Mouse (Mus musculus) neural tube, embryonic 14.5 days (tissue): ENCODE measurements around the gene Tenm4. TPM values are rescaled to one million over a fixed set of nuclear protein-coding genes. Genes with fewer than 3 reads are reported as not detected.
A peak's percentile ranks its signal among the peaks of the same experiment; 100 is the strongest.

ENCODE experiments used
- ATAC-seq: fragments of 200-750 bp; cut with Nextera tagmentation; 2 replicates; pipeline ENCODE4 v1.8.0; 2017; ENCODE audit warnings: low read depth, mild to moderate bottlenecking, moderate TSS enrichment, moderate library complexity
- H3K27ac ChIP-seq: fragments of 300-500 bp; sonication (generic); 2 replicates; pipeline ENCODE4 v1.5.1; 2014; ENCODE audit warnings: low read depth, mild to moderate bottlenecking, control low read depth, low read length, moderate library complexity, mixed read lengths
- H3K27me3 ChIP-seq: fragments of 300-500 bp; sonication (generic); 2 replicates; pipeline ENCODE4 v1.6.1; 2014; ENCODE audit warnings: low read length; ENCODE audit not compliant: control insufficient read depth, insufficient read depth
- H3K36me3 ChIP-seq: fragments of 300-500 bp; sonication (generic); 2 replicates; pipeline ENCODE4 v1.6.1; 2014; ENCODE audit warnings: low read length, mixed read lengths; ENCODE audit not compliant: control insufficient read depth, insufficient read depth
- H3K4me1 ChIP-seq: fragments of 300-500 bp; sonication (generic); 2 replicates; pipeline ENCODE4 v1.6.1; 2014; ENCODE audit warnings: low read length; ENCODE audit not compliant: control insufficient read depth, insufficient read depth
- H3K4me2 ChIP-seq: fragments of 300-500 bp; sonication (generic); 2 replicates; pipeline ENCODE4 v1.6.1; 2014; ENCODE audit warnings: mild to moderate bottlenecking, low read depth, low read length, control low read depth
- H3K4me3 ChIP-seq: fragments of 300-500 bp; sonication (generic); 2 replicates; pipeline ENCODE4 v1.5.1; 2014; ENCODE audit warnings: low read depth, low read length, control low read depth, mixed read lengths
- H3K9ac ChIP-seq: fragments of 300-500 bp; sonication (generic); replicated peaks from 2 replicates; pipeline ENCODE4 v1.6.1; 2014; ENCODE audit warnings: low read depth, mild to moderate bottlenecking, control low read depth, low read length, mixed read lengths
- H3K9me3 ChIP-seq: fragments of 300-500 bp; sonication (generic); 2 replicates; pipeline ENCODE4 v1.6.1; 2016; ENCODE audit warnings: low read length; ENCODE audit not compliant: control insufficient read depth
- WGBS: fragments of 180-500 bp; shearing (Covaris S2); extraction: QIAGEN DNeasy Blood & Tissue Kit; methylation state at CpG from one replicate; pipeline ENCODE4 v1.1.7; 2014; 5-methylcytosine and 5-hydroxymethylcytosine counted together
- polyA plus RNA-seq: library from polyadenylated mRNA; unstranded; fragments of >200 nt; fragmentation: Nextera tagmentation; extraction: Ambion mirVana; gene quantifications from 2 replicates; pipeline ENCODE4 v1.2.1, GENCODE M21; 2014

Tenm4 gene
- polyA plus RNA-seq, 1 experiment from 2014 or later, result 54.8 TPM

GRCm38 (mm10) chr7:96244796-96245195 lies 73.8 kb downstream of the Tenm4 start:
- no peak overlapping the region for H3K4me2 ChIP-seq
- H3K9ac ChIP-seq, result no peak overlapping the region
- 89% methylated on average over 1 of the region's 1 CpGs for WGBS
- H3K27ac ChIP-seq, result no peak overlapping the region
- H3K9me3 ChIP-seq, result peaks cover 4% of the 10 kb centered on the region; the same call in 1 of the 2 replicates
- H3K4me3 ChIP-seq, result no peak overlapping the region
- H3K36me3 ChIP-seq, result no peaks in the 10 kb centered on the region
- no peaks in the 10 kb centered on the region for H3K4me1 ChIP-seq
- H3K27me3 ChIP-seq, result no peaks in the 10 kb centered on the region
- no peak for ATAC-seq

- WGBS, result 82% methylated on average over 6 of the region's 6 CpGs
- H3K27ac ChIP-seq, result no peak overlapping the region
- H3K36me3 ChIP-seq, result no peaks in the 10 kb centered on the region
- no peak overlapping the region for H3K9ac ChIP-seq
- H3K4me1 ChIP-seq, result no peaks in the 10 kb centered on the region
- no peaks in the 10 kb centered on the region for H3K27me3 ChIP-seq
- no peak overlapping the region for H3K4me2 ChIP-seq
- no peaks in the 10 kb centered on the region for H3K9me3 ChIP-seq
- ATAC-seq, result no peak
- H3K4me3 ChIP-seq, result no peak overlapping the region
Measured at GRCm38 (mm10) chr7:96259630-96260029, 88.6 kb downstream of the Tenm4 start.

DNA sequence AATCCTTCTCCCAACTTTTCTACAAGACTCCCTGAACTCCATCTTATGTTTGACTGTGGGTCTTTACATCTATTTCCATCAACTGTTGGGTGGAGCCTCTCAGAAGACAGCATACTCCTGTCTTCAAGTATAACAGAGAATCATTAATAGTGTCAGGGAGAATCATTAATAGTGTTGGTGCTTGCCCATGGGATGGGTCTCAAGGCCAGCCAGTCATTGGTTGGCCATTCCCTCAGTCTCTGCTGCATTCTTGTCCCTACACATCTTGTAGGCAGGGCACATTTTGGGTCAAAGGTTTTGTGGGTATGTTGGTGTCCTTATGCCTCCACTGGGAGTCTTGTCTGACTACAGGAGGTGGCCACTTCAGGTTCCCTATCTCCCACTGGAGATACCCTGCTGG lies 91.1 kb downstream of the Tenm4 start:
- ATAC-seq, result no peak
- H3K27ac ChIP-seq, result no peak overlapping the region
- H3K36me3 ChIP-seq, result no peaks in the 10 kb centered on the region
- no peak overlapping the region for H3K4me3 ChIP-seq
- H3K4me1 ChIP-seq, result no peaks in the 10 kb centered on the region
- no peaks in the 10 kb centered on the region for H3K27me3 ChIP-seq
- H3K4me2 ChIP-seq, result no peak overlapping the region
- H3K9me3 ChIP-seq, result no peaks in the 10 kb centered on the region
- no peak overlapping the region for H3K9ac ChIP-seq

- no peak for ATAC-seq
- Histone ChIP-seq H3K4me2 (no peak overlapping the region), H3K36me3 (no peaks in the 10 kb centered on the region), H3K9ac (no peak overlapping the region), H3K4me3 (no peak overlapping the region), H3K9me3 (no peaks in the 10 kb centered on the region), H3K4me1 (no peaks in the 10 kb centered on the region), H3K27me3 (no peaks in the 10 kb centered on the region), H3K27ac (no peak overlapping the region)
- WGBS, result 77% methylated on average over 1 of the region's 1 CpGs
Measured at GRCm38 (mm10) chr7:96265941-96266340, 94.9 kb downstream of the Tenm4 start.

GRCm38 (mm10) chr7:96267266-96267665 lies 96.2 kb downstream of the Tenm4 start:
- Histone ChIP-seq H3K27me3 (no peaks in the 10 kb centered on the region), H3K36me3 (no peaks in the 10 kb centered on the region), H3K27ac (no peak overlapping the region), H3K9me3 (no peaks in the 10 kb centered on the region), H3K4me1 (no peaks in the 10 kb centered on the region), H3K4me2 (no peak overlapping the region), H3K9ac (no peak overlapping the region), H3K4me3 (no peak overlapping the region)
- 60% methylated on average over 6 of the region's 6 CpGs for whole genome bisulfite sequencing
- peak; percentile 69; the same call in 1 of the 2 replicates for ATAC-seq

- no peak overlapping the region for H3K4me2 ChIP-seq
- H3K36me3 ChIP-seq, result no peaks in the 10 kb centered on the region
- ATAC-seq, result no peak
- no peak overlapping the region for H3K4me3 ChIP-seq
- 48% methylated on average over 4 of the region's 4 CpGs for WGBS
- H3K4me1 ChIP-seq, result no peaks in the 10 kb centered on the region
- H3K9me3 ChIP-seq, result no peaks in the 10 kb centered on the region
- H3K9ac ChIP-seq, result no peak overlapping the region
- no peaks in the 10 kb centered on the region for H3K27me3 ChIP-seq
- no peak overlapping the region for H3K27ac ChIP-seq
Measured at GRCm38 (mm10) chr7:96270684-96271083, 99.6 kb downstream of the Tenm4 start.

- no peaks in the 10 kb centered on the region for H3K9me3 ChIP-seq
- H3K9ac ChIP-seq, result no peak overlapping the region
- H3K4me1 ChIP-seq, result no peaks in the 10 kb centered on the region
- no peak overlapping the region for H3K27ac ChIP-seq
- 70% methylated on average over 3 of the region's 3 CpGs for WGBS
- no peaks in the 10 kb centered on the region for H3K27me3 ChIP-seq
- H3K4me3 ChIP-seq, result no peak overlapping the region
- H3K4me2 ChIP-seq, result no peak overlapping the region
- no peaks in the 10 kb centered on the region for H3K36me3 ChIP-seq
- no peak for ATAC-seq
Measured at GRCm38 (mm10) chr7:96272068-96272467, 101.0 kb downstream of the Tenm4 start.

DNA sequence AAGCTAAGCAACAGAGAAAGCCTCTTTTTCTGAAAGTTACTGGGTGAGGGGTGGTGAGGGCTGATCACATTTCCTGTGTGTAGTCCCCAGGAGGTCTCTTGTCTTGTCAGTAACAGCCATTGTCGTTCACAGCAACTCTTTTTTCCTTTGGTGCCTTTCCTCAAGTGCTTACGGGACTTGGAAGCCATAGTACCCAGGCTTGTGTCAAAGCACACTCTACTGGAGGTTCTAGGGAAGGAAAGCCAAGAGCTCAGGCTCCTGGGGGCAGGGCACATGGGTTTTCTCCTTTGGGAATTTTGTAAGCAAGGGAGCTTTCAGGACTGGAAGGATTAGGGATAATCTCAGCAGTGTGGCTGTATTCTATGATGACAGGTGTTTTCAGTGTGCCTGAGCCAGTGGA lies 103.4 kb downstream of the Tenm4 start:
- no peak overlapping the region for H3K4me2 ChIP-seq
- H3K9ac ChIP-seq, result no peak overlapping the region
- peaks cover 3% of the 10 kb centered on the region; the same call in 1 of the 2 replicates for H3K4me1 ChIP-seq
- no peaks in the 10 kb centered on the region for H3K27me3 ChIP-seq
- WGBS, result 92% methylated on average over 2 of the region's 2 CpGs
- H3K36me3 ChIP-seq, result no peaks in the 10 kb centered on the region
- ATAC-seq, result no peak
- H3K9me3 ChIP-seq, result no peaks in the 10 kb centered on the region
- no peak overlapping the region for H3K27ac ChIP-seq
- H3K4me3 ChIP-seq, result no peak overlapping the region

GRCm38 (mm10) chr7:96277550-96277949 lies 106.5 kb downstream of the Tenm4 start:
- H3K4me2 ChIP-seq, result no peak overlapping the region
- peak; percentile 56; the same call in 1 of the 2 replicates for ATAC-seq

More at GRCm38 (mm10) chr7:96277550-96277949, 106.5 kb downstream of the Tenm4 start:
- no peaks in the 10 kb centered on the region for H3K9me3 ChIP-seq
- H3K9ac ChIP-seq, result no peak overlapping the region
- no peak overlapping the region for H3K4me3 ChIP-seq
- no peak overlapping the region for H3K27ac ChIP-seq
- no peaks in the 10 kb centered on the region for H3K36me3 ChIP-seq
- peaks cover 3% of the 10 kb centered on the region; the same call in 1 of the 2 replicates for H3K4me1 ChIP-seq
- H3K27me3 ChIP-seq, result no peaks in the 10 kb centered on the region
- 50% methylated on average over 10 of the region's 10 CpGs for WGBS
